Mouse (Mus musculus): ENCODE results near the gene Hps4. TPM values are rescaled to one million over a fixed set of nuclear protein-coding genes. Genes with fewer than 3 reads are reported as not detected.

Gene Hps4
- 33.4 and 33.8 TPM in 2 replicates for polyA plus RNA-seq (2015; fragmentation: Nextera tagmentation; extraction: Ambion mirVana)

DNA sequence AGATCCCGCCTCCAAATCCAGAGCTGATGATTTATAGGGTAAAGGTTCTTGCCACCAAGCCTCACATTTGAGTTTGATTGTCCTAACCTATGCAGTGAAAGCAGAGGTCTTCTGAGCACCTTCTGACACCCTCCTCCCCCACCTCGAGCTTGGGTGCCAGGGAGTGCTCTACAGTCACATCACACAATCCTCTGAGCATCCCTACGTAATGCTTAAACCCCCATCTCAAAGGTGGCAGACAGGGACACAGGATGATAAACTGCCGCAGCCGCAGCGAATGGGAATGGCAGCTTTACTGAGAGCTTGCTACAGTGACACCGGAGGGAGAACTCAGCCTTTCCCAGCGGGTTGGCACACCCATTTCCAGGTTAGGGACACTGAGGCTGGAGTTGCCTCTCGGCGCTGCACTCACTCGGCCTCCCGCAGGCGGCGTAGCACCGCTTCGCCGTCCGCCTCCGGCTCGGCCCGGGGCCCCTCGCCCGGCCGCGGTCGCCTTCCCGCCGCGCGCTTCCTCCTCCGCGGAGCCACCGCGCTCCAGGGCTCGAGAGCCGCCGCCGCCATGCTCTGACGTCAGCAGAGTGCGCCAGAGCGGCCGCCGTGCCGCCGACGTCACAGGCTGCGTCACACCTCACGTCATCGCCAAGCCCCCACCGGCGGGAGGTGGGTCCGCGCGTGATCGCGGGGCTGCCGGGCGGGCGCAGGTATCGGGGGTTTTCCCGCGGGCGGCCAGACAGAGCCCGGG is at the start of gene Hps4, which contains the start of gene Srrd:
Hps4 (plus strand) TSS at position 621 of the 742 bp plus-strand sequence.
Srrd (minus strand) TSS at position 578 of the 742 bp plus-strand sequence.
- H3K27ac ChIP-seq (replicated peaks), result peak within 1 kb of the TSS; percentile 44
- WGBS, result 2% methylated on average over 64 of the region's 64 CpGs
- peaks cover 23% of the 10 kb centered on the region for H3K36me3 ChIP-seq
- peaks cover 33% of the 10 kb centered on the region for H3K4me1 ChIP-seq
- peak within 1 kb of the TSS; percentile 84 for H3K4me3 ChIP-seq
- peak within 1 kb of the TSS; percentile 71 for H3K9ac ChIP-seq (replicated peaks)
- peak; percentile 72 for ATAC-seq (replicated peaks)
- peak within 1 kb of the TSS; percentile 76 for H3K4me2 ChIP-seq (replicated peaks)
- no peaks in the 10 kb centered on the region for H3K9me3 ChIP-seq
- no peaks in the 10 kb centered on the region for H3K27me3 ChIP-seq

- no peaks in the 10 kb centered on the region for H3K36me3 ChIP-seq
- H3K27ac ChIP-seq (replicated peaks), result no peak overlapping the region
- H3K9me3 ChIP-seq, result no peaks in the 10 kb centered on the region
- H3K4me3 ChIP-seq, result no peak overlapping the region
- 89% methylated on average over 2 of the region's 2 CpGs for WGBS
- no peak overlapping the region for H3K4me2 ChIP-seq (replicated peaks)
- no peaks in the 10 kb centered on the region for H3K27me3 ChIP-seq
- no peak for ATAC-seq (replicated peaks)
- 0 out of 2 replicates have a peak, but pooled peaks cover 11% of the 10 kb centered on the region for H3K4me1 ChIP-seq
- no peak overlapping the region for H3K9ac ChIP-seq (replicated peaks)
Measured at GRCm38 (mm10) chr5:112293800-112294199, 49.1 kb upstream of the Hps4 start.

DNA sequence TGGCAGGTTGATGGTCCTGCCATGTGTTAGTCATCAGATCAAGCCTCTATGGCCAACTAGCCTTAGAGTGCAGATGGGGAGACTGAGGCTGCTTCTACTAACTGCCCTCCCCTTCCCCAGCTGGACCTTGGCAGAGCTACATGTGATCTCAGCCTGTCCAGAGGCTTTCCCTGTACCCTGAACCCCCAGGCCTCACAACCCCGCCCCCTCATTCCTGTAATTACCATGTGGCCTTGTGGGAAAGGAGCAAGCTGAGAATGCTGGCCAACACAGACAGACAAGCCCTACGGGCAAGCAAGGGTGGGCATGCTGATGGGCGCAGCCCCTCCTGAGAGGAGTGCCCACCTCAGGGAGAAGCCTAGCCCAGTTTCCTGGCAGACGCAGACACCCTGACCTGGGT is 48.2 kb upstream of the Hps4 start:
- 62% methylated on average over 4 of the region's 4 CpGs for WGBS
- H3K4me1 ChIP-seq, result 0 out of 2 replicates have a peak, but pooled peaks cover 11% of the 10 kb centered on the region
- H3K9ac ChIP-seq (replicated peaks), result no peak overlapping the region

GRCm38 (mm10) chr5:112295162-112295561 is 47.7 kb upstream of the Hps4 start:
- H3K36me3 ChIP-seq, result no peaks in the 10 kb centered on the region
- no peaks in the 10 kb centered on the region for H3K9me3 ChIP-seq
- no peaks in the 10 kb centered on the region for H3K27me3 ChIP-seq
- ATAC-seq (replicated peaks), result no peak
- H3K27ac ChIP-seq (replicated peaks), result no peak overlapping the region
- H3K9ac ChIP-seq (replicated peaks), result no peak overlapping the region
- H3K4me1 ChIP-seq, result 0 out of 2 replicates have a peak, but pooled peaks cover 8% of the 10 kb centered on the region
- WGBS, result 39% methylated on average over 8 of the region's 8 CpGs
- no peak overlapping the region for H3K4me3 ChIP-seq
- H3K4me2 ChIP-seq (replicated peaks), result no peak overlapping the region

More for the DNA sequence above, 48.2 kb upstream of the Hps4 start:
- H3K9me3 ChIP-seq, result no peaks in the 10 kb centered on the region
- H3K27ac ChIP-seq (replicated peaks), result no peak overlapping the region
- H3K27me3 ChIP-seq, result no peaks in the 10 kb centered on the region
- no peak overlapping the region for H3K4me2 ChIP-seq (replicated peaks)
- H3K4me3 ChIP-seq, result no peak overlapping the region
- H3K36me3 ChIP-seq, result no peaks in the 10 kb centered on the region
- ATAC-seq (replicated peaks), result no peak

DNA sequence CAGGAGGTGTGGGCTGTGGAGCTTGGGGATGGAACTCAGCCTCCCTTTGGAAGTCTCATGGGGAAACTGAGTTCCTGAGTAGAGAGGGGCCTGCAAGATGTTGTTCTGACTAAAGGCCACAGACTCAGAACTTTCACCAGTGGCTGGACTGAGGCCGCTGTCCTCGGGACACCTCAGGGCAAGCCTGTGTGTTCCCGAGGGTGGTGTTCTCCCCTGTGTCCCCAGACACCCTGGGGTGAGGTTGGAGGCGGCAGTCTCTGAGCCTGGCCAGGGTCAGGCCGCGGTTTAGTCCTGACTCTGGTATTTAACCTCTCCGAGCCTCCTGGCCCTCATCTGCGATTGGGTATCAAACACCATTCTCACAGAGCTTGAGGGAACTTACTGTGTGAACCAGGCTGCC is 47.3 kb upstream of the Hps4 start:
- Histone ChIP-seq H3K4me2 (replicated peaks) (no peak overlapping the region), H3K4me3 (no peak overlapping the region), H3K27me3 (no peaks in the 10 kb centered on the region), H3K27ac (replicated peaks) (no peak overlapping the region), H3K4me1 (0 out of 2 replicates have a peak, but pooled peaks cover 8% of the 10 kb centered on the region), H3K9me3 (no peaks in the 10 kb centered on the region), H3K36me3 (no peaks in the 10 kb centered on the region), H3K9ac (replicated peaks) (no peak overlapping the region)
- no peak for ATAC-seq (replicated peaks)
- 62% methylated on average over 8 of the region's 8 CpGs for WGBS

GRCm38 (mm10) chr5:112296404-112297181 is 46.3 kb upstream of the Hps4 start:
- Histone ChIP-seq H3K4me1 (0 out of 2 replicates have a peak, but pooled peaks cover 8% of the 10 kb centered on the region), H3K9me3 (no peaks in the 10 kb centered on the region), H3K9ac (replicated peaks) (no peak overlapping the region), H3K36me3 (no peaks in the 10 kb centered on the region), H3K4me3 (no peak overlapping the region), H3K27me3 (no peaks in the 10 kb centered on the region), H3K4me2 (replicated peaks) (no peak overlapping the region), H3K27ac (replicated peaks) (no peak overlapping the region)
- 63% methylated on average over 6 of the region's 6 CpGs for WGBS
- no peak for ATAC-seq (replicated peaks)

GRCm38 (mm10) chr5:112297257-112297656 is 45.6 kb upstream of the Hps4 start:
- no peak overlapping the region for H3K27ac ChIP-seq (replicated peaks)
- no peaks in the 10 kb centered on the region for H3K27me3 ChIP-seq
- ATAC-seq (replicated peaks), result no peak
- H3K36me3 ChIP-seq, result no peaks in the 10 kb centered on the region
- no peak overlapping the region for H3K9ac ChIP-seq (replicated peaks)
- H3K4me1 ChIP-seq, result 0 out of 2 replicates have a peak, but pooled peaks cover 8% of the 10 kb centered on the region
- H3K4me2 ChIP-seq (replicated peaks), result no peak overlapping the region
- WGBS, result 72% methylated on average over 2 of the region's 2 CpGs
- H3K9me3 ChIP-seq, result no peaks in the 10 kb centered on the region
- no peak overlapping the region for H3K4me3 ChIP-seq

GRCm38 (mm10) chr5:112298226-112298988 is 44.5 kb upstream of the Hps4 start:
- Histone ChIP-seq H3K4me1 (0 out of 2 replicates have a peak, but pooled peaks cover 8% of the 10 kb centered on the region), H3K9me3 (no peaks in the 10 kb centered on the region), H3K27me3 (no peaks in the 10 kb centered on the region), H3K27ac (replicated peaks) (no peak overlapping the region), H3K36me3 (no peaks in the 10 kb centered on the region), H3K9ac (replicated peaks) (no peak overlapping the region), H3K4me3 (no peak overlapping the region), H3K4me2 (replicated peaks) (no peak overlapping the region)
- WGBS, result 92% methylated on average over 12 of the region's 12 CpGs
- no peak for ATAC-seq (replicated peaks)

GRCm38 (mm10) chr5:112299399-112299798 is 43.5 kb upstream of the Hps4 start:
- H3K36me3 ChIP-seq, result no peaks in the 10 kb centered on the region
- 88% methylated on average over 4 of the region's 4 CpGs for WGBS
- H3K4me1 ChIP-seq, result 0 out of 2 replicates have a peak, but pooled peaks cover 8% of the 10 kb centered on the region
- no peak overlapping the region for H3K9ac ChIP-seq (replicated peaks)
- no peak overlapping the region for H3K4me2 ChIP-seq (replicated peaks)
- no peak overlapping the region for H3K27ac ChIP-seq (replicated peaks)
- ATAC-seq (replicated peaks), result no peak
- H3K27me3 ChIP-seq, result no peaks in the 10 kb centered on the region
- H3K9me3 ChIP-seq, result no peaks in the 10 kb centered on the region
- H3K4me3 ChIP-seq, result no peak overlapping the region

- Histone ChIP-seq H3K4me1 (0 out of 2 replicates have a peak, but pooled peaks cover 4% of the 10 kb centered on the region), H3K9ac (replicated peaks) (no peak overlapping the region), H3K36me3 (no peaks in the 10 kb centered on the region), H3K9me3 (no peaks in the 10 kb centered on the region), H3K4me3 (no peak overlapping the region), H3K4me2 (replicated peaks) (no peak overlapping the region), H3K27ac (replicated peaks) (no peak overlapping the region), H3K27me3 (no peaks in the 10 kb centered on the region)
- 86% methylated on average over 2 of the region's 2 CpGs for WGBS
- no peak for ATAC-seq (replicated peaks)
Measured at GRCm38 (mm10) chr5:112300112-112300511, 42.8 kb upstream of the Hps4 start.

DNA sequence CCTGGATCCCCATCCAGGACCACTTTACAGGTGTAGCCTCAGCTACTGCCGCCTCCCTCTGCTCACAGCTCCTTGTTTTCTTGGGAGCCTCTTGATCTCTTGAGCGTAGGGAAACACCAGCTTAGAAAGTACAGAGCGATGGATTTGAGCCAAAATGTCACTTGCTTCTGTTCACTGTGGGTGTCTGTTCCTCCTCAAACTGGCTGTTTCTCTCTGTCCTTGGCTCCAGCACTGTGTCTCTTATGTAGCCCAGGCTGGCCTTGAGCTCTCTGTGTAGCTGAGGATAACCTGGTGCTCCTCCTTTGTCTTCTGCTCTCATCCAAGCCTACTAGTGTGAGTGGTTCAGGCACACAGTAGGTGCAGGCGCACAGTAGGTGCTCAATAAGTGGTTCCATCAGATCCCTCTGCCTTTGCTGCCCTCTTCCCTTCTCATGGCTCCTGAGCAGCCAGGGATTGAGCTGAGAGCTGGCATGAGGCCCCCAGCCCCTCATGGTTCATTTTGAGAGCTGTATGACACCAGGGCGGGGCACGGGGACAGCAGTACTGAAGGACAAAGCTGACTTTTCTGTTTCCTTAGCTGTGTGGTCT is 42.1 kb upstream of the Hps4 start:
- Histone ChIP-seq H3K4me1 (0 out of 2 replicates have a peak, but pooled peaks cover 4% of the 10 kb centered on the region), H3K4me3 (no peak overlapping the region), H3K9ac (replicated peaks) (no peak overlapping the region), H3K36me3 (no peaks in the 10 kb centered on the region), H3K9me3 (no peaks in the 10 kb centered on the region), H3K27me3 (no peaks in the 10 kb centered on the region), H3K27ac (replicated peaks) (no peak overlapping the region), H3K4me2 (replicated peaks) (no peak overlapping the region)
- 88% methylated on average over 6 of the region's 6 CpGs for WGBS
- ATAC-seq (replicated peaks), result no peak
